Mouse (Mus musculus) mature B cell (primary cell): ENCODE measurements around the gene Samd4b.

ENCODE experiments used
- in situ Hi-C: fragments of 300-500 bp; cut with MboI; formaldehyde crosslinking; loops from 2 replicates; pipeline ENCODE4 v1.14.3; 2019

The Samd4b gene

DNA sequence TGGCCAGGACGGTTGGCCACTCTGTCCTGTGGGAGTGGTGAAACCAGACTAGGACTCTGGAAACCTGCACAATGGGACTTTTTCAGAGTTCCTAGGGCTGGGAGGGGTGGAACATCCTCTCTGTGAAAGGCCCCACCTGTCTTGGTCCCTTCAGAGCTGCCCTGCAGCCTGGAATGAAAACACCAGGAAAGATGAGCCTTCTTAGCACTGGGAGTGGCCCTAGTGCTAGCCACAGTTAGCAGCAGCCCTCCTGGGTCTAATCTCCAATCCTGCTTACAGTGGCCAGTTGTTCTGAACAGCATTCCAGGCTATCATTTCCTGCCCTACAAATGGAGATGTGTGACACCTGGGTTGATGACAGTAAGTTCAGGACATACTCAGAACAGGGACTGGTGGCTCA, 6.1 kb downstream of the Samd4b start:
- in situ Hi-C loops = no loop called here

DNA sequence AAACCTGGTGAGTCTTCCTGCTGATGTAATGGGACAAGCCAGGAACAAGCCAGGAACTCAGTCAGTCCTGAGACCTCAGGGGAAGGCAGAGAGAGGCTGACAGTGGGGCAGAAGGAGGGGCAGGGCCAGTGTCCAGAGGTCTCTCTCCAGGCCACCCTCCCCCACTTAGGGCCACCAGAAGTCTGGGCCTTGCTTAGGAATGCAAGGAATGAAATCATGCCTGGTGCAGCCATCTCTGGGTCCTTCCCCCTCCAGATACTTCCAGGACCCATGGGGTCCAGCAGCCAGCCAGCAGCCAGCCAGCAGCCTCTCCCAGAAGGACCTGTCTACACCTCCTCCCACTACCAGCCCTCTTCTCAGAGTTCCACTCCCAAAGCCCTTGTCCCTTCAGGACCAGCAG, 10.3 kb downstream of the Samd4b start:
- in situ Hi-C loops = no loop called here

DNA sequence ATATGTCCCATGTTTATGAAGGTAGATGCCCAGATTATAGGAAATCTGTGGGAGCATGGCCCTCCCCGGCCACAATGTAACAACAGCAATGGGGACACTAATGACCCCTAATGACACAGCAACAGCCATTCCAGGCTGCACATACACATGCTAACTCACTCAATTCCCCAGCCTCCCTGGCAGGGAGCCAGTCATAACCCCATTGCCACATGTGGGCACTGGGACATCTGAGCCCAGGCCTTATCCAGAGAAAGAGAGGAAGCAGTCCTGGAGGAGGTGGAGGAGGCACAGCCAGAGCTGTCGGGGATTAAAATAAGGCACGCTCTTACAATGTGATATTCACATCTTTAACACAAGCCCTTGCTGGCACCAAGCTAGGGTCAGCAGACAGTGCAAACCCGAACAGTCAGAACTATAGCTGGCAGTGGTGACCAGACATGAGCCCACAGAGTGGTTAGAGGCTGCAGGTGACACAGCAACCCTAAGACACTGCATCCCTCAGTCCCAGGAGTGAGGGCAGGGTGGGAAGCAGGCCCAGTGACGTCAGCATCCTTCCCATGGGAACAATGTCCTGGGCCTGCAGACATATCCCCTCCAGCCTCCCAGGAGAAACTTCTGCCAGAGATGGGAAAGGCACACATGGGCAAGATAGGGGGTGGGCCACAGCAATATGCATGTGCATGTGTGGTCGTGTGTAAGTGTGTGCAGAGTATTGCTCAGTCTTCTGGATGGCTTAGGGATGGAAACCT, 11.1 kb downstream of the Samd4b start:
- in situ Hi-C loops = no loop called here

DNA sequence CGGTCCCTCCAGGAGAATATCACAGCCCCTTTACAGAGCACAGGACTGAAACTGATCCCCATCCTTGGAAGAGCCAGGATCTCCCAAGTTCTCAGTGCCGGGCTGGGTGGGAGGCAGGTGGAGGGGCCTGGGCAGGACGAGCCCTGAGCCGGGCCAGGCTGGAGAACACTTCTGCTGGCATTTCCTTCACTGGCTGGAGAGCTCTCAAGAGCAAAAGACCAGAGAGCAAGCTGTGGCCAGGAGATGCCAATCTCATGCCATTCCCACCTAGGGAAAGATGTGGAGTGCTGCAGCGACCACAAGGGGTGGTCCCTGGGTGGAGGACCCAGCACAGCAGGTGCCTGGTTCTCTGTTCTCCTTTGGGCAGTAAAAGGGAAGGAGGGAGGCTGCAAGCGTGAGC, 12.9 kb downstream of the Samd4b start:
- in situ Hi-C loops = no loop called here

DNA sequence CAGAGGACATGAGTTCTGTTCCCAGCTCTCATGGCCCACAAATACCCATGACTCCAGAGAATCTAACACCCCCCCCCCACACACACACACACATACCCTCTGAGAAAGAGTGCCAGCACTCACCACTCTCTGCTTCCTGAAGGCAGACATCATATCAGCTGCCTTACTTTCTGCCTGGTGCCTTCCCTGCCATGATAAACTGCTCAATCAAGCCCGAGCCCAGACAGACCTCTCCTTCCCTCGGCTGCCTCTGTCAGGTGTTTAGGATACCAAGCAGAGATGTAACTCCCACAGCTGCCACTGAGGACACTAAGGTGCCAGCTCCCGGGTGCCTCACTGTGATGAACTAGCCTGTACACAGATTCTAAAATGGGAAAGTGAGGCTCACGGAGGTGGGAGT, 13.5 kb downstream of the Samd4b start:
- in situ Hi-C loops = no loop called here

DNA sequence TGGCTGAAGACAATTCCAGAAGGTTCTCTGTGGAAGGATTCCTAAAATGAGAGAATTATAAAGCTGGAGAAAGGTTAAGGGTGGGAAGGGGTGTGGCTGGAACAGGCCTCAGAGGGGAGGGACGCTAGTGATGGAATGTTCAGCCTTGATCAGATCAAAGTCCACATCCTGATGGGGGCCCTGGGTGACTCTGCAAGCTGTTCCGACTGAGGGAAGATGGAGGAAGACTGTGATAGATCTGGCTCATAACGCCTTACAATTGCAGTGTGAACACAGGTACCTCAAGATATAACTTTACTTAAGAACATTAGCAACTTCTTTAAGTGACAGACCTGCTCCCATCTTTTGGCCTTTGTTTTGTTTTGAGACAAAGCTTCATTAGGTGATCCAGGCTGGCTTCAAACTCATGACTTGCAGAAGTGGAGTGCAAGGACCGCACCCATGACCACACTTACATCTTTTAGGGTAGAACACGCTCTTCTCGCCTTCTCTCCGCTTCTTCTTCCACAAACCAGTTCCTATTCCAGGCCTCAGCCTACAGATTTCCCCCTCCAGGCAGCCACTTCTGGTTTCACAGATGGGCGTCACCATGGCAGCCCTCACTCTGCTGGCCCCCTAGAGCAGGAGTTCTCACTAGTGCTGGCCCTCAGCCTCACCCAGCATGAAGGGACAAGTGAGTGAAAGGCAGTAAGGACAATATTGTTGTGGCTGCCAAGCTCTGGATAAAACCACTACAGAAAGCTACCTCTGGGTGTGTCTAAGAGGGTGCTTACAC, 14.2 kb downstream of the Samd4b start:
- in situ Hi-C loops = no loop called here

DNA sequence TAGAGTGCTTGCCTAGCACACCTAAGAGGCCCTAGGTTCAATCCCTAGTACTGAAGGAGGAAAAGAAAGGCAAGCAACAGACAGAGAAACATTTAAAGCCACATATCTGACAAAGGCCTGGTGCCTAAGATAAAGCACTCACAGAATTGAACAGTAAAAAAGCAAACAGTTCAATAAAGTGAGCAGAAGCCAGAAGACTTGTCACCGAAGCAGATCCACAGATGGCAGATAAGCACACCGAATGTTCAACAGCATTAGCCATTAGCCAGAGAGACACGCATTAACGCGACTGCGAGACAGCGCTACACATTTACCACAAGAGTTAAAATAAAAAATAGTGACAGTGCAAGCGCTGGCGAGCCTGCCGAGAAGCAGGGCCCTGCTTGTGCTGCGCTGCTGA, 15.1 kb downstream of the Samd4b start:
- in situ Hi-C loops = no loop called here

DNA sequence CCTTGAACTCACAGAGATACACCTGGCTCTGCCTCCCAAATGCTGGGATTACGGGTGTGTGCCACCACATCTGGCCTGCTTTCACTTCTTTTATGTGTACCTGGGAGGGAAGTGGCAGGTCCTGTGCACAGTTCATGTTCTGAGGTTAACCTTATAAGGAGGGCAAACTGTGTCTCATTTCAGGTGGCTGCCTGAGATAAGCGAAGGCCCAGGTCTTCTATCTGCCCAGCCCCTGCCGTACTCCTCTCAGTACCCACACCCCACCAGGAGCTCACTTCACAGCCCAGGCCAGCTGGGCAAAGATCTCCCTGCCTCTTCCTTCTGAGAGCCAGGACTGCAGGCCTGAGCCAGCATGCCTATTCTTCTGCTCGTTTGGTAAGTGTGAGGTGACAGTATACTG, 16.2 kb downstream of the Samd4b start:
- in situ Hi-C loops = no loop called here

DNA sequence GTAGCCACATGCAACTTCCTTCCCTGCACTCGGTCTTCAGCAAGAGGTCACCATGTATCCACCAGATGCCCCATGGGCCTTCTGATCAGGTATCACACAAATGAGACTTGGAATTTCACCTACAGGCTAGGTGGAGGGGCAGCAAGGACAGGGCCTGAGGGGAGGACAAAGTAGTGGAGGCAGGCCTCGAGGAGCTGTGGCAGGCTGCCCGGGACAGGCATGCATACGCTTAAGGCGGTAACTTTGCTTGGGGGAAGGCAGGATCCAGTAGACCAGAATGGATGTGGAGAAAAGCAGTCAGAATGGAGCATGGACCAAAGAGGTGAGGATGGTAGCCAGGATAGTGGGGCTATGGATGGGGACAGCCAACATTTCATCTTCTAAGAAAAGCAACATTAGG, 18.1 kb downstream of the Samd4b start:
- in situ Hi-C loops = no loop called here

DNA sequence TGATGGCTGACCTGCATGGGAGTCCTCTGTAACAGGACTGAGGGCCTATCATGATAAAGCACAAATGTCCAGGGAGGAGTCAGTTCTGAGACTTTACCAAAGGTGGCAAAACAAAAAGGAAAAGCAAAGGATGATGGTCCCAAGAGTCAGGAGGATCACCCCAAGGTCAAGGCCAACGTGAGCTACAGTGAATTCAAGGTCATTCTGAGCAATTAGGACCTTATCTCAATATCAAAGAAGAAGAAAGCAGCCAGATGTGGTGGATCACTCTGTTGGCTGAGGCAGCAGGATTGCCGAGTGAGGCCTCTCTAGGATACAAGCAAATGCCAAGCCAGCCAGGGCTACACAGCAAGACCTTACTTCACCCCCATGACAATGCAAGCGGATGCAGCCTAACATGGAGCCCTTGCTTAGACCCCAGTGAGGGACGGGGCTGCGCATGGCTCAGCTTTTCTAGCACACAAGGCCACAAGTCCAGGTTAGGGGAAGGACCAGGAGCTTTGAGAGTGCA, 19.3 kb downstream of the Samd4b start:
- in situ Hi-C loops = no loop called here

DNA sequence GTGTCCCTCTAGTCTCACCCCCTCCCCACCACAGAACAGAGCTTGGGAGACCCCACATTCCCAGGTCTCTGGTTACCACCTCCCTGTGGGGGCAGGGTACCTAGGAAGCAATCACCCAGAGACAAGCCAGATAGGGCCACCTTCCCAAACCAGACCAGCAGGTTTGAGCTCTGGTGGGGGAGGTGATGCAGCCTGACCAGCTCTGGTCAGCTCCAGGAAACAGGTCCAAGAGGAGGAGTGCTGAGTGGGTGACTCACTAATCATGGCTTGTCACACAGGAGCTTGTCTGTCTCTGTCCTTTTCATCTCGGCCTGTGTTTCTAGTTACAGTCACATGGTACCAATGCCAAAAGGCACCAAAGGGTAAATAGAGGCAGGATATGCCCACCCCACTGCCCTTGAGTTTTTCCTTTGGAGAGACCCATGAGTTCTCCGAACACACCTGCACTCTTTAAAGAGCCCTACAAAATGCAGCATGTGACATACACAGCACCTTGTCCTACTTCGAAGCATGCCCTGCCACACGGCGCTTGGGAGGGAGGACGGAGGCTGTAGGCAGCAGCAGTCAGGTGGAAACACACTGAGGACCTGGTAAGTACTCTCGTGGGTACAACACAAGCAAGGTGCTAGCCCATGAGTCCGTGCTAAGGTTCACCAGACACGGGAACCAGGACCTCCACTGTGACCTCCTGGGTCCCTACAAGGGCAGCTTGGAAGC, 20.0 kb downstream of the Samd4b start:
- in situ Hi-C loops = no loop called here

DNA sequence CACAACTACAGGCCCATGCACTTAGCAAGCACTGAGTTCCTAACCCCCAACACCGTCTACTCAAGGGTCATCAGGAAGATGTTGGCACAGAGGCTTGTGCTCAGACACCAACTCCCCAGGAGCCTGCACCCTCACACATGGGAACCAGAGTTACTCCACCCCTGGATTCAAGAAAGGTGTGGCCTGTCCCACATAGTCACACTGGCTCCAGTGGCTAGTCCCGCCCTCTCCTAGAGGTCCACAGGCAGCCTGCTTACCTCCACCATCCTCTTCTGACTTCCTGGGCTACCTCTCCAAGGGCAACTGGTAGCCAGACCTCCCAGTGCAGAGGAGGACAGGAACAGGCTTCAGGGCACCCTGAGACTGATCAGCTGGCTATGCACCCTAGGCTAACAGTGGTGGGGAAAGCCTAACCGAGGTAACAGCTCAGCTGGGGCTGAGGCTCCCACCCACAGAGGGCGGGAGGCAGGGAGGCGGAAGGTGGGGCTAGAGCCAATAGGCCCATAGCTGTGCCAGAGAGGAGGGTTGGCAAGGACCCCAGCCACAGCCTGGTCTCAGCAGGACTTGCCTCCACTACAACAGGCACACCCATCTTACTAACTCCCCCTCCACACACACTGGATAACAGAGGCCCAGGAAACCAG, 21.6 kb downstream of the Samd4b start:
- in situ Hi-C loops = no loop called here

DNA sequence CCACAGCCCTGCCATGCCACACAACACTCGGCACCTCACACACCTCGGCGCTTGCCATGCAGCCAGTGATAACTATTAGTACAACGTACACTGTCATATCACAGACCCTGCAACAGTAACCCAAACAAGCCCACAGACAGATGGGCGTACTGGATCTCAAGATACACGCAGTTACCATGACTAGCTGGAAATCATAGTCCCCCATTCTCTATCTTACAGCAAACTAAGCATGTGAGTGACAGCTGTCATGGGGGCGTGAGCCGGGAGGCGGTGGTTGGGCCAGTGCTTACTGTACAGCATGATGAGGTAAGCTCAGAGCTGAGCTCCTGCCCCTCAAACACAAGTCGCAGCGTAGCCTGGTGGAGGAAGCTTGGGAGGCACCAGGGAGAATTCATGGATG, 22.3 kb downstream of the Samd4b start:
- in situ Hi-C loops = no loop called here

DNA sequence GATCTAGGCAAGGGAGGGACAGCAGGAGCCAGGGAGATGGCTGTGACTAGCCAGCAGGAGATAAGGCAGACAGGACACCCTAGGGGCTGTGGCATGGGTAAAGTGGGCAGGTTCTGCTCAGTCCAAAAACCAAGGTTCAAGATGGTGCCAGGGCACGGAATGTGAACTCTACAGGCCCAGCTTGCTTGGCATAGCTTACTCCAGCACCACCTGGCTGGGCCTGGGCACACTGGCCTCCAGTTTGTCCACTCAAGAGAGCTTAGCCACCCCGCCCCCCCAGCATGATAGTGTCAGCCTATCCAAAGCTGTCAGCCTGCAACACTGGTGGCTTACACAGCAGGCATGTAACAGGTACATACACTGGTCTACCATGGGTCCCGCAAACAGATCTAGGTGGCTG, 24.7 kb downstream of the Samd4b start:
- in situ Hi-C loops = loop anchor here (5.0 kb wide), 1 partner anchor 39 kb away; no protein-coding TSS in a partner anchor

DNA sequence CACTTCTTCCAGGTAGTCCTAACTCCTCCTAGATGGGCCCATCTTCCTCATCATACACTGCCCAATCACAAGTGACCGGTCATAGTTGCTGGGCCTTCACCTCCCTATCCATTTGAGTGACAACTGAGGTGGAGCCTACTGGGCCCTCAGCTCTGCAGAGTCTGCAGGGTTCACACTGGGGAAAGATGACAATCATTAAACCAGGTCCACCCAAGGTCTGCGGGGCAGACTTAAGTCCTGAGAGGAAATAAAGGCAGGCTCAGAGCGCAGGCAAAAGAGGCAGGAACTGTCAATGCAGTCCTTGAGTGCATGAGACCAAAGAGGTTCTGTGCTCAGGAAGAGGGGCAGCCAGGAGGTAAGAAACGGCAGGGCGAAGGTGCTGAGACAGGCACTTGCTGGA, 25.3 kb downstream of the Samd4b start:
- in situ Hi-C loops = loop anchor here (5.0 kb wide), 1 partner anchor 40 kb away; no protein-coding TSS in a partner anchor

DNA sequence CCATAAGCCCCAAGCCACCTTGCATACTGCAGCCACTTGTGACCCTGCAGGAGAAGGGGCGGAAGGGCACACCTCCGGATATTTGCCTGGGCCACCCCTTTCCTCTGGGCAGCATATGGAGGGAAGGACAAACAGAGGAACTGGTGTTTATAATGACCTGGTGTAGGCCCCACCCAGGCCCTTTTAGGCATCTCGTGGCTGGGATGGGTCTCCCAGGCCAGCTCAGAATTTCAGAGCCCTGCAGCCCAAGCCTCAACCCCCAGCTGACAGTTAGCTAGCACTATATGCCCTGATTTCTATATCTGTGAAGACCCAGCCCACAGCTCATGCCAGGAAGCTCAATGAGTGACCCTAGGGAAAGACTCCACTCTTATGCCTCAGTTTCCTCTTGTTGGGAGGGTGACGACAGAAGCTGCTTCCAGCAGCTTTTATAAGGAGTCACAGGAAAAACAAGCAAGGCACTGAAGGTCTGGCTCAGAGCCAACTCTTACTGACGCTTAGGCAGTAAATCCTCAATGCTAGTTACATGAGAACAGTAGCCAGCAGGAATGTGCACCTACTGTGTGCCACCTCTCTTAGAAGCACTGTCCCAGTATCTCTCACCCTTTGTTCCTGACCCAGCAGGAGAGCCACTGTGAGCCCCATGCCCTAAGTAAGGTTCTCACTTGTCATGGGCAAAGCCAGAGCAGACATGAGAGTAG, 26.8 kb downstream of the Samd4b start:
- in situ Hi-C loops = loop anchor here (5.0 kb wide), 1 partner anchor 41 kb away; no protein-coding TSS in a partner anchor

DNA sequence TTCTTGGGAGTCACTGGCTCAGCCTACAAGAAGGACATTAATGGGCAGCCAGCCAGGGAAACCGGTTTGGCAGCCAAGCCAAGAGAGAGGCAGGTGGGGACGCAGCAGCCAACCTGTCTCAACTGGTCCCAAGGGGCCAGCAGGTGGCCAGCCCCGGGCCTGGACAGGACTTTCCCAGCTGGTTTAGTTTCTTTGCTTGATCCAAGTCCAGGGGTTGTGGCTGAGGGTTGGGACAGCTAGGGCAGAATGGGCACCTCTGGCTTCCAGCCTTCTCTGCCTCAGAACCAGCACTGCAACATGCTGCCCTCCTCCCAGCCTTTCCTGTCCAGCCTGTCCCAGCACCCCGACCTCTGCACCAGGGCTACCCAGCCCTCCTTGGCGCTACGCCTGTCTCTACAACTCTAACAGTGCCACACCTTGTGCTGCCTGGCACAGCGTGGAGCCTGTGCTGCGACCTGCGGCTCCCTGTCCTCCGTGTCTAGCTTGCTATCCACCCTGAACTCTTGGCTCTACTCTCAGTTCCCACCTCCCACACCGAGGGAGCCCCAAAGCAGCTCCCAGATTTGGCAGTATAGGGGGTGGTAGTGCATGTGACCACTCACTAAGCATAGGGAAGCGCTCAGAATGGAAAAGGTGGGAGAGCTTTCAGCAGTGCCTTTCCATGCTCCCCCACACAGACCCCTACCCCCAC, 27.5 kb downstream of the Samd4b start:
- in situ Hi-C loops = loop anchor here (5.0 kb wide), 1 partner anchor 42 kb away; no protein-coding TSS in a partner anchor

DNA sequence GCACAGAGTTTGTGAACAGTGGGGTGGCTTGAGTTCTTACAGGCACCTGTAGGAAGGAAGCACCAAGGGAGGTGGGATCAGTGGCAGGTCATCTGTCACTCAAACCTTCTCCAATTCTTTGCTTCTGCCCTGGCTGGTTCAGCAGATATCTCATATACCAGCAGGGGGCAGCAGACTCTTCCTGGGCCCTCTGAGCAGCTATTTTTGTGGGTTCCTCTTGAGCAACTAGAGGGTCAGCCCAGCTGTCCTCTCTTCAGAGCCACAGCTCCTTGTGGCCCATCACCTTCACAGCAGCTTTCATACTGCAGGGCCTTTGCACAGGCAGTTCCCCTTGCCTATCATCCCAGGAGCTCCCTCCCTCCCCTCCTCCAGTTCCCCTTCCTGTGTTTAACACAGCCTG, 29.7 kb downstream of the Samd4b start:
- in situ Hi-C loops = no loop called here

DNA sequence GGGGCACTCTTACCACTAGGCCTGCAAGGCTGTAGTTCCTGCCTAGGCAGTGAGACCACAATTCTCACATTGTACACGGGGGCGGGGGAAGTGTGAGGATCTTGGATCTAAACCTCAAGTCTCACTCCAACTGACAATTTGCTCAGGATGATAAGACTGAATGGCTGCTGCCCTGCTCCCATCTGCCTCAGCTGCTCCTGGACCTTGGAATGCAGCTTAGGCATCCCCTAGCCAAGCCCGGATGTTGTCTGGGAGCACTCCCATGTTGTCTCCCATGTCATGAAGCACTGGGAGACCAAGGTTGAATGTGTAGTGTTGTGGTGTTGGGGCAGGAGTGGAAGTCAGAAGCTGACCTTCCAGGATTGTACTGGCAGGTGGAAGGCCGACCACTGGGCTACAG, 30.4 kb downstream of the Samd4b start:
- in situ Hi-C loops = no loop called here

DNA sequence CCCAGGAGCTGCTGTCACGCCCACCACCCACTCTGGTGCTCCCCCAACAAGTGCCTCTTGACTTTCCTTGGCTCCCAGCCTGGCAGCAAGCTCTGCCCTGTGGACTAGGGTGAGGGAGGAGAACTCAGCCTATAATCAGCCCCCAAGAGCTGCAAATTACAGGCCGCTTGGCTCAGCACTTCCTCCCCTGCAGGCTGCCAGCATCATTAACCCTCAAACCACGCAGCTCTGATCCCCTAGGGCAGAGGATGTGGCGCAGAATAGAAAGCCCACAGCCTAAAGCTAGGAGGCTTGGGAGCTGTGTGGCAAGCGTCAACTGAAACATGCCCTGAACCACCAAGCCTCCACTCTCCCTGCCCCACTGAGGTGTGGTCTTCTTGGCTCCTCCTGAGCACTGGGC, 32.5 kb downstream of the Samd4b start:
- in situ Hi-C loops = no loop called here

DNA sequence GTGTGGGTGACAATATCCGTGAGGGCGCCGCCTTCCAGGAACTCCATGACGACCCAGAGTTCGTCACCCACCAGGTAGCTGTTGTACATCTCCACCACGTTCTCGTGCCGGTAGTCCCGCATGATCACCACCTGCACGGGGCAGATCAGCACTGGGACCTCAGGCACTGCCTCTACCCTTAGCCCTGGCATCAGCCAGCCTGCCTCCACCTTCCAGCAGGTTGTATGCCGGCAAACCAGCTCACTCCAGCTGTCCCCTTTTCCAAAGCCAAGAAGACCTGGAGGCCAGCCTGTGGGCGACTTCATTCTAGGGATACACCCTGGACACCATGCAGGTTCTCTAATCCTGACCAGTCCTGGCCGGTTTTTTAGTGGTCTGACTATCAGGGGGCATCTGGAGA, 35.0 kb downstream of the Samd4b start:
- in situ Hi-C loops = no loop called here
